Mouse (Mus musculus) lung, embryonic 16.5 days (tissue): Measurements from ENCODE around the gene N4bp1. TPM values are rescaled to one million over a fixed set of nuclear protein-coding genes. Genes with fewer than 3 reads are reported as not detected.

ENCODE experiments used
- ATAC-seq: fragments of 200-750 bp; cut with Nextera tagmentation; 2 replicates; pipeline ENCODE4 v1.8.0; 2017; ENCODE audit warnings: low read depth, mild to moderate bottlenecking, moderate library complexity
- H3K27ac ChIP-seq: fragments of 300-500 bp; sonication (generic); 2 replicates; pipeline ENCODE4 v1.5.1; 2014; ENCODE audit warnings: mild to moderate bottlenecking, control low read depth, low read length
- H3K27me3 ChIP-seq: fragments of 300-500 bp; sonication (generic); 2 replicates; pipeline ENCODE4 v1.6.1; 2014; ENCODE audit warnings: low read depth, low read length, mixed read lengths; ENCODE audit not compliant: control insufficient read depth, insufficient read depth
- H3K36me3 ChIP-seq: fragments of 300-500 bp; sonication (generic); 2 replicates; pipeline ENCODE4 v1.6.1; 2014; ENCODE audit warnings: low read length; ENCODE audit not compliant: control insufficient read depth, insufficient read depth
- H3K4me1 ChIP-seq: fragments of 300-500 bp; sonication (generic); replicated peaks from 2 replicates; pipeline ENCODE4 v1.6.1; 2014; ENCODE audit warnings: low read length, mixed read lengths; ENCODE audit not compliant: control insufficient read depth, insufficient read depth
- H3K4me2 ChIP-seq: fragments of 300-500 bp; sonication (generic); 2 replicates; pipeline ENCODE4 v1.6.1; 2014; ENCODE audit warnings: low read depth, low read length, control low read depth
- H3K4me3 ChIP-seq: fragments of 300-500 bp; sonication (generic); 2 replicates; pipeline ENCODE4 v1.5.1; 2014; ENCODE audit warnings: mild to moderate bottlenecking, low read length, control low read depth
- H3K9ac ChIP-seq: fragments of 300-500 bp; sonication (generic); 2 replicates; pipeline ENCODE4 v1.6.1; 2014; ENCODE audit warnings: low read length, control low read depth
- H3K9me3 ChIP-seq: fragments of 300-500 bp; sonication (generic); 2 replicates; pipeline ENCODE4 v1.6.1; 2016; ENCODE audit warnings: low read length; ENCODE audit not compliant: control insufficient read depth
- WGBS: fragments of 180-500 bp; shearing (Covaris S2); extraction: QIAGEN DNeasy Blood & Tissue Kit; methylation state at CpG from one replicate; pipeline ENCODE4 v1.1.7; 2014; 5-methylcytosine and 5-hydroxymethylcytosine counted together
- polyA plus RNA-seq: library from polyadenylated mRNA; unstranded; fragments of >200 nt; fragmentation: Nextera tagmentation; extraction: Ambion mirVana; gene quantifications from 2 replicates; pipeline ENCODE4 v1.2.1, GENCODE M21; 2015

Gene N4bp1
- 6.4 and 7.2 TPM in 2 replicates for polyA plus RNA-seq

DNA sequence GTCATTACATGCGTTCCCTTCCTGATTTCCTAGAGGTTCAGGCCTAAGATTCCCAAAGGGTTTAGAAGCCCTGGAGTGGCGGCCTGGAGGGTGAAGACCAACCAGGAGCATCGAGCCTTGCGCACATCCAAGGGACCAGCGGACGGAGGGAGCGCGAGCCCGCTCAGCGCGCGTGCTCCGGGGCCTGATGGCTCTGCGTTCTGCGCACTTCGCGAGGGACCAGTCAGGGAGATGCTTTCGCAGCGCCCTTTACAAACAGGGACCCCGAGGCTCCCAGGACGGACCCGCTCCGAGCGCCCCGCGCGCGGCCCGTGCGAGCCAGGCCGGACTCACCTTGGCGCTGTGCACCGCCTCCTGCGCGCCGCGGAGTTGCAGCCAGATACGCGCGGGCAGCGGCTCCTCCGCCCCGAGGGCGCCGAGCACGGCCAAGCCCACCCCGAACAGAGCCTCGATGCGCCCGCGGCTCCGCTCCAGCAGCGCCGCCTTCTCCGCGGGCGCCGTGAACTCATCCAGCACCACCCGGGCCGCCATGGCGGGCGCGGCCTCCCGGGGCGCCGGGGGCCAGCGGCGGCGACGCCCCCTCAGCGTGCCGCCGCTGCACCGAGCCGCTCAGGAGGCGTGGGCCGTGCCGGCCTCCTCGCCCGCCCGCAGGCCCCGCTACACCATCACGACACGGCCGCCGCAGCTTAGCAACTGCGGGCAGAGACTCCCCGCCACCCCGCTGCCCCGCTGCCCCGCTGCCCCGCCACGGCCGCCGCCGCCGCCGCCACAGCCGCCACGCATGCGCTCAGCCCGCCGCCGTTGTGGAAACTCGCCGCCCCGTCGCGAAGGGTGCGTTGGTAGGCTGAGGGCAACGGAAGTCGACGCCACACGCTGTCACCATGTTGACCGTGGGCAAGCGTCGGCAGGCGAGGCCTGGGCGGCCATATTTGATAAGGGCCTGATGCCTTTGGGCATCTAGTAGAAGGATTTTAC lies at the start of gene N4bp1:
Gene N4bp1, minus strand, starts transcription at position 770 of the 975 bp plus-strand sequence.
- Histone ChIP-seq H3K27ac (peak within 1 kb of the TSS; percentile 87), H3K4me3 (peak within 1 kb of the TSS; percentile 97), H3K36me3 (peaks cover 2% of the 10 kb centered on the region; the same call in 1 of the 2 replicates), H3K9ac (peak within 1 kb of the TSS; percentile 92), H3K9me3 (no peaks in the 10 kb centered on the region), H3K4me1 (peaks cover 21% of the 10 kb centered on the region), H3K27me3 (no peaks in the 10 kb centered on the region; the same call in 1 of the 2 replicates), H3K4me2 (peak within 1 kb of the TSS; percentile 75)
- under 1% methylated on average over 54 of the region's 119 CpGs for WGBS
- ATAC-seq, result peak; percentile 96

DNA sequence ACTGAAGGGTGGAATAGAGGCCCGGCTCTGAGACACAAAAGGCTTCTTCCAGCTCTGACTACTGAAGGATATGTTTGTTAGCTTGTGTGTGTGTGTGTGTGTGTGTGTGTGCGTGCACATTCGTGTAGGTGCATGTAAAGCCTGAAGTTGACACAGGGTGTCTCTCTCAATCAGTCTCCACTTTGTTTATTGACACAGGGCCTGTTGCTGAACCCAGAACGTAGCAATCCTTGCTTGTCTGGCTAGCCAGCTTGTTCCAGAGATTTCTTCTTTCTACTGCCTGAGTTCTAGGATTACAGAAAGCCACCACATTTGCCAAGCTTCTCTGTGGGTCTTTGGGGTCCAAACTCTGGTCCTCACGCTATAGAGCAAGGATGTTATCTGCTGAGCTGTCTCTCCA lies 49.8 kb upstream of the N4bp1 start:
- H3K4me2 ChIP-seq, result no peak overlapping the region
- H3K4me1 ChIP-seq, result no peaks in the 10 kb centered on the region
- no peak overlapping the region for H3K4me3 ChIP-seq
- no peaks in the 10 kb centered on the region for H3K27me3 ChIP-seq
- 42% methylated on average over 5 of the region's 5 CpGs for WGBS
- H3K9me3 ChIP-seq, result no peaks in the 10 kb centered on the region
- ATAC-seq, result no peak
- no peak overlapping the region for H3K9ac ChIP-seq
- no peaks in the 10 kb centered on the region for H3K36me3 ChIP-seq
- no peak overlapping the region for H3K27ac ChIP-seq

DNA sequence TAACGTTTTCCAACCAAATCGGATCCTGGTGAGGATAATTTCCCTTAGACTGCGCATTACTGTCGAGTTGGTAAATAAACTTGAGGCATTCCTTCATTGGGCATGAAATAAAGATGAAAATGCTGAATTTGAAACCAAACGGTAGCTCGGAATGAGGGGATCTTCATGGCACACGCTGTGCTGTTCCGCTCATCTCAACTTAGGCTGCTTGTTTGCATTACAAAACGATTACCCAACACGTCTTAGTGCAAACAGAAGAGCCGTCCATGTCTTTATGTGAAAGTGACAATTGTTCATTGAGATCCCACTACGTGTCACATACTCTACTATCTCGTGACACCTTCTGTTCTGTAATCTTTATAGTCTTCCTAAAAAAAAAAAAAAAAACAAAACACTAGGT lies 49.3 kb upstream of the N4bp1 start:
- H3K4me2 ChIP-seq, result no peak overlapping the region
- no peak overlapping the region for H3K4me3 ChIP-seq
- no peaks in the 10 kb centered on the region for H3K36me3 ChIP-seq
- no peaks in the 10 kb centered on the region for H3K9me3 ChIP-seq
- WGBS, result 41% methylated on average over 13 of the region's 13 CpGs
- no peak for ATAC-seq
- no peaks in the 10 kb centered on the region for H3K27me3 ChIP-seq
- no peaks in the 10 kb centered on the region for H3K4me1 ChIP-seq
- H3K9ac ChIP-seq, result no peak overlapping the region
- H3K27ac ChIP-seq, result no peak overlapping the region

DNA sequence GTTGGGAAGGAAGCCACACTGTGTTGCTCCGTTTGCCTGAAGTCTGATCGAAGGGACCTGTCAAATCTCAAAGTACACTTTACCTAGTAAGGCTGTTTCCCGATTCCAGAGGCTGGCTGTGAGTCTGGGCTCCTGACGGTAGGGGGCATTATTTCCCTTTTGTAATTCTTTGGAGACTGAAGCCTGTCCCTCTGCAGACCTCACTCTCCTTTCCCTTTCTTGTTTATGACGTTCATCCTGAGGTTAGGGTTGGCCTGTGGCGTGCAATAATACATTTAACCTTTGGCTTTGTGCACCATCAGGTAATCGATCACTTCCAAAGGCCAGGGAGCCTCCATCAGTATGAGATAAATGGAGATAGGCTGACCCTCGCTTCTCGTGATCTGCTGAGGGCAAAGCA lies 48.8 kb upstream of the N4bp1 start:
- no peak overlapping the region for H3K4me2 ChIP-seq
- ATAC-seq, result no peak
- H3K4me1 ChIP-seq, result no peaks in the 10 kb centered on the region
- no peak overlapping the region for H3K9ac ChIP-seq
- 11% methylated on average over 9 of the region's 9 CpGs for WGBS
- H3K27ac ChIP-seq, result no peak overlapping the region
- H3K9me3 ChIP-seq, result no peaks in the 10 kb centered on the region
- H3K4me3 ChIP-seq, result no peak overlapping the region
- no peaks in the 10 kb centered on the region for H3K36me3 ChIP-seq
- H3K27me3 ChIP-seq, result no peaks in the 10 kb centered on the region

DNA sequence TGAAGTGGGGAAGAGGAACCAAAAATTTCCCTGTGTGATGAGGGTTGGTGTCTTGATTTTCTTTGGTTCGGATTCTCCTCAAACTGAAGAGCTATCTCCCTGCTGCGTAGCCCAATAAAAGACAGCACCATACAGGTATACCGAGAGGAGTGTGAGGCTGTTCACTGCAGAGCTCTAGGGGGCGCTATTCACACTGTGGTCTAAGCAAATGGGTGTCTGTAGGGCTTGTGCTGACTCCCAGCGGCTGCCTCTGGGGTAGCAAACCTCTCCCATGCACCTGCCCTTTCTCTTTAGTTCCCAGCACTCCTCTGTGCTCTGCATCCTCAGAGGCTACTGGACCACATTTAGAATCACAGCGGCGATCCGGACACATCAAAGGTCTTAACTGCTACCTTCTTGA lies 41.2 kb upstream of the N4bp1 start:
- Histone ChIP-seq H3K4me2 (no peak overlapping the region), H3K27me3 (no peaks in the 10 kb centered on the region), H3K4me1 (no peaks in the 10 kb centered on the region), H3K9ac (no peak overlapping the region), H3K4me3 (no peak overlapping the region), H3K9me3 (no peaks in the 10 kb centered on the region), H3K36me3 (no peaks in the 10 kb centered on the region), H3K27ac (no peak overlapping the region)
- 57% methylated on average over 8 of the region's 8 CpGs for WGBS
- no peak for ATAC-seq

DNA sequence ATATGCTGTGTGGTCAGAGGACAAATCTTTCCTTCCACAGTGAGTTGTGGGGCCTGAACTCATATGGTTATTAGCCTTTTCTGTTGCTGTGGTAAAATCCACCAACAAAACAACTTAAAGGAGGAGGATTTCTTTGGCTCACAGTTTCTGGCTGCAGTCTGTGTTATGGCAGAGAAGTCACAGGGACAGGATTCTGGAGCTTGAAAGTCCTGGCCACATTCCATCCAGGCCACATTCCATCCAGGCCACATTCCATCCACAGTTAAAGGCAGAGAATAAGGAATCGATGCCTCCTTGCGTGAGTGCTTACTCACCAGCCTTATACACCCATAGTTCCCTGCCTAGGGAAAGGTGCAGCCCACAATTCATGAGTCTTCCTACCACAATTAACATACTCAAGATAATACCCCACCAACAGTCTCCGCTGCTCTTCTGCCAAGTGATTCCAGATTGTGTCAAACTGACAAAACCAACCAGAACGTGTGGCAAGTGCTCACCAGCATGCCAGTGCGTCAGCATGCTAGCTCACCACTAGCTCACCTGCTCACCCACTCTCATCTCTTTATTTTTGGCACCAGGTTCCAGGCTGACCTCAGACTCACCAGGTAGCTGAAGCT lies 38.3 kb upstream of the N4bp1 start:
- 60% methylated on average over 5 of the region's 5 CpGs for WGBS
- Histone ChIP-seq H3K27ac (no peak overlapping the region), H3K9me3 (no peaks in the 10 kb centered on the region)

DNA sequence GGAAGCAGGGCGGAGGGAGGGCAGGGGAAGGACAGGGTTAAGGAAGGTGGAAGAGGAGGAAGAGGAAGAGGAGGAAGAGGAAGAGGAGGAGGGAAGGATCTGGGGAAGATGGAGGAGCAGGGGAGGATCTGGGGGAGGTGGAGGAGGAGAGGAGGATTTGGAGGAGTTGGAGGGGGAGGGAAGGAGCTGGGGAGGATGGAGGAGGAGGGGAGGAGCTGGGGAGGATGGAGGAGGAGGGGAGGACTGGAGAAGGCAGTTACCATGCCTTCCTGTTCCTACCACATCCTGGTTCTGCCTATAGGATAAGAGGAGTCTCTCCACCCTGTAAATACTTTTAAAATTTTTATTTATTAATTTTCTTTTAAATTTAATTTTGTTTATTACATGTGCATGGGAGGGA lies 37.6 kb upstream of the N4bp1 start:
- Histone ChIP-seq H3K9me3 (no peaks in the 10 kb centered on the region), H3K27me3 (no peaks in the 10 kb centered on the region), H3K4me1 (no peaks in the 10 kb centered on the region; the same call in 1 of the 2 replicates), H3K27ac (no peak overlapping the region), H3K36me3 (no peaks in the 10 kb centered on the region), H3K9ac (no peak overlapping the region), H3K4me2 (no peak overlapping the region), H3K4me3 (no peak overlapping the region)
- no peak for ATAC-seq
- 71% methylated on average over 1 of the region's 1 CpGs for WGBS

More for the DNA sequence above, 38.3 kb upstream of the N4bp1 start:
- Histone ChIP-seq H3K4me1 (no peaks in the 10 kb centered on the region; the same call in 1 of the 2 replicates), H3K36me3 (no peaks in the 10 kb centered on the region), H3K9ac (no peak overlapping the region), H3K27me3 (no peaks in the 10 kb centered on the region), H3K4me2 (no peak overlapping the region), H3K4me3 (no peak overlapping the region)
- ATAC-seq, result no peak

DNA sequence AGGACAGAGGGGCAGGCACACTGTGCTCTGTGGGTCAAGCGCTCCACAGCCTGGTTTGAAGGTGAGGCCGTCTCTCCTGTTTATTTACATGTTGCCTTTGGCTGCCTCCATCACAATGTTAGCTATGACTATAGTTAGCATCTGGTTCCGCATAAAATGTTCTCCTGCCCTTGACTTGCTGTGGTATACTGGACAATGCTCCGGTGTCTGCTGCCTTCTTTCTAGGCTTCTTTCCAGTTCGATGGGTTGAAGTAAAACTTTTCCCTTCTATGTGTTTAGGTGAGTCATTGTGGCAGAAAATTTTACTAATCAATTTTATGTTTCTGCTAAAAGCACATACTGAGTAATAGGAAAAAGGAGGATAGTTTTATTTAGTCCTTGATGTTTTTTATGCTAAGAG lies 37.1 kb upstream of the N4bp1 start:
- Histone ChIP-seq H3K4me2 (no peak overlapping the region), H3K9ac (no peak overlapping the region), H3K27ac (no peak overlapping the region), H3K36me3 (no peaks in the 10 kb centered on the region), H3K4me3 (no peak overlapping the region), H3K9me3 (no peaks in the 10 kb centered on the region), H3K4me1 (no peaks in the 10 kb centered on the region; the same call in 1 of the 2 replicates), H3K27me3 (no peaks in the 10 kb centered on the region)
- 61% methylated on average over 5 of the region's 5 CpGs for WGBS
- ATAC-seq, result no peak

DNA sequence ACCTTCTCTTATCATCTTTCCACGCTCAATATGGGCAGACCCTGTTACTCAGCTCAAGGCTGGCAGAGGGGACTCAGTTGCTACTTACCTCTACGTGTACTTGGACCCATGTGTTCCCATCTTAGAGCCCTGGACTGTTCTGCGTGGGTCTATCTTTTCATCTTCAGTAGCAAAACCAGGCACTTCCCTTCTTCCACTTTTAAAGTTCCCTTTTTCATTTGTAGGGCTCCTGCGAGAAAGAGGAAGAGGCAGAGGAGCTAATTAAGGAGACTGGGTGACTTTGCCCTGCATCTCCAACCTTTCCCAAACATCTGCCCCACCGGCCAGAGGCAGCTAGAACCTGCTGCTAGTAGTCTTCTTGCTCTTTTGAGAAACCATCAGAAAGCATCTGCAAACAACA lies 35.9 kb upstream of the N4bp1 start:
- no peaks in the 10 kb centered on the region; the same call in 1 of the 2 replicates for H3K4me1 ChIP-seq
- 32% methylated on average over 5 of the region's 5 CpGs for WGBS

More for the DNA sequence above, 35.9 kb upstream of the N4bp1 start:
- H3K27ac ChIP-seq, result no peak overlapping the region
- no peak overlapping the region for H3K9ac ChIP-seq
- no peaks in the 10 kb centered on the region for H3K27me3 ChIP-seq
- ATAC-seq, result no peak
- H3K36me3 ChIP-seq, result no peaks in the 10 kb centered on the region
- no peak overlapping the region for H3K4me2 ChIP-seq
- H3K4me3 ChIP-seq, result no peak overlapping the region
- no peaks in the 10 kb centered on the region for H3K9me3 ChIP-seq
